Mouse (Mus musculus): ENCODE results near the gene Xrcc5. TPM values are rescaled to one million over a fixed set of nuclear protein-coding genes. Genes with fewer than 3 reads are reported as not detected.

The Xrcc5 gene
- polyA plus RNA-seq, 1 experiment from 2014 or later = 43.5 TPM

DNA sequence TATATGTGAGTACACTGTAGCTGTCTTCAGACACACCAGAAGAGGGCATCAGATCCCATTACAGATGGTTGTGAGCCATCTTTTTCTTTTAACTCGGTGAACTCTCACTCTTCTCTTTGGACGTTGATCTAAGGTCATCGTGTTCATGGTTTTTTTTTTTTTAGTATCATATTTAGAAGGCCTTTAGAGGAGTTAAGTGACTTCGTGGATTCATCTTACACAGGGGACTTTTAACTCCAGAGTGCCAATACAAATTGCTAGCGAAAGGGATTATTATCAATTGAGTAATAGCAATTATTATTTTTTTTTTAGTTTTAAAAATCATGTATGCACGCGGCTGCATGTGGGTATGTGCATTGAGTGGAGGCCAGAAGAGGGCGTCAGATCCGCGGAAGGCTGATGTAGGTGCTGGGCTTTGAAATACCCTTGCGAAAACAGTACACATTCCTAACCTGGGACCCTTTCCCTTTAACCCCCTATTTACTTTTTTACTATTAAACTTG, 491 bp upstream of the Xrcc5 start:
- H3K4me3 ChIP-seq (ENCODE audit: low read depth, low read length) = peak overlapping the region; percentile 71
- ATAC-seq (replicated peaks; ENCODE audit: low FRiP score) (peak; percentile 85), DNase-seq (ENCODE audit: low spot score) (no peak)
- H3K9me3 ChIP-seq (ENCODE audit: control insufficient read depth, low read length) = no peaks in the 10 kb centered on the region
- peaks cover 3% of the 10 kb centered on the region for H3K4me1 ChIP-seq (replicated peaks; ENCODE audit: control insufficient read depth, insufficient read depth, low read length)
- H3K27ac ChIP-seq (ENCODE audit: low read depth, low read length) = peak overlapping the region; percentile 95
- no peaks in the 10 kb centered on the region; the same call in 1 of the 2 replicates for H3K36me3 ChIP-seq (ENCODE audit: control insufficient read depth, insufficient read depth, low read length)
- no peaks in the 10 kb centered on the region for H3K27me3 ChIP-seq (replicated peaks; ENCODE audit: control insufficient read depth, insufficient read depth, low read length)
- peak overlapping the region; percentile 81 for H3K9ac ChIP-seq (ENCODE audit: low read depth, low read length)
- 3% methylated on average over 11 of the region's 11 CpGs for WGBS
- H3K4me2 ChIP-seq = peak overlapping the region; percentile 65

DNA sequence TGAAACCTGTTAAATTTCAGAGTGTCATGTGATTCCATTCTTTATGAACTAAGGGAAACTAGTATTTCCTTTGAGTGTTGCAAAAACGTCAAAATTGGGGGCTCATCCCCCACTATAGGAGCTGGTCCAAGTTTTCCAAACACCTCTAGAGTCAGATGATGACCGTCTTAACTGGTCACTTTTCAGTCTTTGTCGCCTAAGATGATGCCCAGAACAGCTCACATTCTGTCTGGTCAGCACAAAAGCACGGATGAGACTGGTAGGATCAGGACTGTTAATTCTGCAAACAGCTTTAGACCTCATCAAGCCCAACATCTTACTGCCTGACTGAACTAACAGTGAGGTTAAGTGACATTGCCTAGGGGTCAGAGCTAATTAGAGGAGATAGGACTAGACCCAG, 1.7 kb downstream of the Xrcc5 start:
- Histone ChIP-seq H3K4me1 (replicated peaks; ENCODE audit: control insufficient read depth, insufficient read depth, low read length) (peaks cover 3% of the 10 kb centered on the region), H3K9ac (ENCODE audit: low read depth, low read length) (no peak overlapping the region), H3K4me3 (ENCODE audit: low read depth, low read length) (no peak overlapping the region), H3K4me2 (no peak overlapping the region), H3K9me3 (ENCODE audit: control insufficient read depth, low read length) (no peaks in the 10 kb centered on the region), H3K27ac (ENCODE audit: low read depth, low read length) (no peak overlapping the region), H3K27me3 (replicated peaks; ENCODE audit: control insufficient read depth, insufficient read depth, low read length) (no peaks in the 10 kb centered on the region), H3K36me3 (ENCODE audit: control insufficient read depth, insufficient read depth, low read length) (peaks cover 8% of the 10 kb centered on the region; the same call in 1 of the 2 replicates)
- WGBS = 66% methylated on average over 4 of the region's 4 CpGs
- DNase-seq (ENCODE audit: low spot score) (no peak), ATAC-seq (replicated peaks; ENCODE audit: low FRiP score) (no peak)

DNA sequence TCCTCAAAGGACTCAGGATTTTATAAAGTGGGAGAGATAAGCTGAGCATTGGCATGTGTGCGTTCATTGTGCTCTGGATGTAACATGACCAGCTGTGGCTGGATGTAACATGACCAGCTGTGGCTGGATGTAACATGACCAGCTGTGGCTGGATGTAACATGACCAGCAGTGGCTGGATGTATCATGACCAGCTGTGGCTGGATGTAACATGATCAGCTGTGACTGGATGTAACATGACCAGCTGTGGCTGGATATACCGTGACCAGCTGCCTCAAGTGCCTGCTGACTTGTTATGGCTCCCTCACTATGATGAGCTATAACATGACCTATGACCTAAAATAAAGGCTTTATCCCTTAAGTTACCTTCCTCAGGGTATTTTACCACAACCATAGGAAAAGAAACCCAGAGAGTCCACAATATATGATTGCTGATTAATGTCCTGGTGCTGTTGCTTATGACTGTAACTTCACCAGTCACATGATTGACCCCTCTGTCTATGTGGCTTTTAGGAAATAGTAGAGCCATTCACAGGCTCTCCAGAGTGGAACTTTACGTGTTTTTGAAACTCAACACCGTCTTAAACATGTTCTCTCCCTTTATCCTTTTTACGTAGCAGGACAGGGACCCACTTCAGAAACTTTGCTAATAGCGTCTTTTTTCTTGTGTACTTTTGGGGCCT, 2.7 kb downstream of the Xrcc5 start:
- no peaks in the 10 kb centered on the region for H3K27me3 ChIP-seq (replicated peaks; ENCODE audit: control insufficient read depth, insufficient read depth, low read length)
- 75% methylated on average over 6 of the region's 6 CpGs for WGBS
- H3K4me1 ChIP-seq (replicated peaks; ENCODE audit: control insufficient read depth, insufficient read depth, low read length) = peaks cover 3% of the 10 kb centered on the region
- no peak overlapping the region for H3K4me3 ChIP-seq (ENCODE audit: low read depth, low read length)
- H3K27ac ChIP-seq (ENCODE audit: low read depth, low read length) = no peak overlapping the region
- H3K9me3 ChIP-seq (ENCODE audit: control insufficient read depth, low read length) = no peaks in the 10 kb centered on the region
- peaks cover 8% of the 10 kb centered on the region; the same call in 1 of the 2 replicates for H3K36me3 ChIP-seq (ENCODE audit: control insufficient read depth, insufficient read depth, low read length)
- no peak overlapping the region for H3K9ac ChIP-seq (ENCODE audit: low read depth, low read length)
- no peak for ATAC-seq (replicated peaks; ENCODE audit: low FRiP score)
- no peak overlapping the region for H3K4me2 ChIP-seq
- no peak for DNase-seq (ENCODE audit: low spot score)

DNA sequence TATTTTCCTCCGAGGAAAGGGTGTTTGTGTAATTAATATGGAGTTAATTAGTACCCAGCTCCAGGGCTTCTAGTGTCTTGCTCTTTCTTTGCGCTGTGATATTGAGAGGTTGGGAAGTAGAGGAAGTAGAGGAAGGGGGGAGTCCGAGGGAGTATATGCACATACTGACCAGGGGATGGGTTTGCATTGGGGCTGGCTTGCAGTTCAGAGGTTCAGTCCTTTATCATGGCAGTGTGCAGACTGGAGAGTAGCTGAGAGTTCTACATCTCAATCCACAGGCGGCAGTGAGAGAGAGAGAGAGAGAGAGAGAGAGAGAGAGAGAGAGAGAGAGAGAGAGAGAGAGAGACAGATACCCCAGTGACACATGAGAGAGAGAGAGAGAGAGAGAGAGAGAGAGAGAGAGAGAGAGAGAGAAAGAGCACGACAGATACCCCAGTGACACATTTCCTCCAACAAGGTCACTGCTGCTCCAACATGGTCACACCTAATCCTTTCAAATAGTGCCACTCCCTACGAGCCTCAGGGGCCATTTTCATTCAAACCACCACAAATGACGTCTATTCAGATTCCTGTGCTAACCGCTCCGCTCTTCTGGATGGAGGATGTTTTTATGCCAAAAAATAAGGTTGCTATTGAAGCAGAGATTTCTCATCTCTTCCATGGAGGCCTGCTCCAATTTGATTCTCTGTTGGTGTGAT, 5.6 kb downstream of the Xrcc5 start:
- H3K9me3 ChIP-seq (ENCODE audit: control insufficient read depth, low read length) = no peaks in the 10 kb centered on the region
- no peak for DNase-seq (ENCODE audit: low spot score)
- H3K9ac ChIP-seq (ENCODE audit: low read depth, low read length) = no peak overlapping the region
- H3K27me3 ChIP-seq (replicated peaks; ENCODE audit: control insufficient read depth, insufficient read depth, low read length) = no peaks in the 10 kb centered on the region
- H3K27ac ChIP-seq (ENCODE audit: low read depth, low read length) = no peak overlapping the region
- H3K4me2 ChIP-seq = no peak overlapping the region
- no peak for ATAC-seq (replicated peaks; ENCODE audit: low FRiP score)
- no peak overlapping the region for H3K4me3 ChIP-seq (ENCODE audit: low read depth, low read length)
- H3K4me1 ChIP-seq (replicated peaks; ENCODE audit: control insufficient read depth, insufficient read depth, low read length) = no peaks in the 10 kb centered on the region; the same call in 1 of the 2 replicates
- H3K36me3 ChIP-seq (ENCODE audit: control insufficient read depth, insufficient read depth, low read length) = peaks cover 8% of the 10 kb centered on the region; the same call in 1 of the 2 replicates
- 88% methylated on average over 9 of the region's 9 CpGs for WGBS

DNA sequence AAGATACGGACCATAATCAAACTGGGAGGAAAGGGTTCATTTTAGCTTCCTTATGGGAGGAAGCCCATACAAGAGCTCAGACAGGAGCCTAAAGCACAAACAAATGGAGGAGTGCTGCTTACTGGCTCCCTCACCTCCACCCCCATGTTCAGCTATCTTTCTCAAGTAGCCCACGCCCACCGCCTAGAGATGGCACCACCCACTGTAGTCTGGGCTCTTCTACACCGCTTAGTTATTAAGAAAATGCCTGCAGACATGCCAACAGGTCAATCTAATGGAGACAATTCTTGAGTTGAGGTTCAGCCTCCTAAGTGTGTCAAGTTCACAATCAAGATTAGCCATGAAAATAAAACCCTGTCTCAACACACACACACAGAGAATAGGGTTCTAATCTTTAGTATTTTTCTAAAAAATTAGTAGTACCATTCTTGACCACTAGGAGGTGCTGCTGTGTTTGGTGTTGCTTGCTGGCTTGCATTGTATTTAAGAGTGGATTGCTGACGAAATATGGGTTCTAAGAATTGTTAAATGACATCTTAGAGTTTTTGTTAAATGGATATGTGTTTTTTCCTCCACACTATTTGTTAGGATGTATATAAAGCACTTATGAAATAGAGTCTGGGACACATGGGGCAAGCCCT, 6.3 kb downstream of the Xrcc5 start:
- Histone ChIP-seq H3K27ac (ENCODE audit: low read depth, low read length) (no peak overlapping the region), H3K9me3 (ENCODE audit: control insufficient read depth, low read length) (no peaks in the 10 kb centered on the region), H3K9ac (ENCODE audit: low read depth, low read length) (no peak overlapping the region), H3K4me1 (replicated peaks; ENCODE audit: control insufficient read depth, insufficient read depth, low read length) (no peaks in the 10 kb centered on the region; the same call in 1 of the 2 replicates), H3K4me2 (no peak overlapping the region), H3K27me3 (replicated peaks; ENCODE audit: control insufficient read depth, insufficient read depth, low read length) (no peaks in the 10 kb centered on the region), H3K36me3 (ENCODE audit: control insufficient read depth, insufficient read depth, low read length) (peaks cover 8% of the 10 kb centered on the region; the same call in 1 of the 2 replicates), H3K4me3 (ENCODE audit: low read depth, low read length) (no peak overlapping the region)
- DNase-seq (ENCODE audit: low spot score) = no peak
- 73% methylated on average over 5 of the region's 5 CpGs for WGBS
- peak; percentile 41; the same call in 1 of the 2 replicates for ATAC-seq (replicated peaks; ENCODE audit: low FRiP score)

DNA sequence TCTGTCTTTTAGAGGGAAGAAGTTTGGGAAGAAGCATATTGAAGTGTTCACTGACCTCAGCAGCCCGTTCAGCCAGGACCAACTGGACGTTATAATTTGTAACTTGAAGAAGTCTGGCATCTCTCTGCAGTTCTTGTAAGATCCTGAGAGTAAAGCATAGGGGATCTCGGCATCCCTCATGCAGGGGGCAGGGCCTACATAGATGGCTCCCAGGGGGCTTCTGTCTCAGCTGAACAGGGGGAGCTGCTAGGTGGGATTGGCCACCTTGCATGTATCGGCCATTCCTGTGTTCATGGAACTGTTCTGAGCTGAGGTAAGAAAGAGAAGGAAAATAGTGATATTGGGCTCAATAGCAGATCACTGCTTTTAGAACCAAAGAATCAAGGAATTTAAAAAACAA, 8.2 kb downstream of the Xrcc5 start:
- H3K36me3 ChIP-seq (ENCODE audit: control insufficient read depth, insufficient read depth, low read length) = peaks cover 13% of the 10 kb centered on the region; the same call in 1 of the 2 replicates

DNA sequence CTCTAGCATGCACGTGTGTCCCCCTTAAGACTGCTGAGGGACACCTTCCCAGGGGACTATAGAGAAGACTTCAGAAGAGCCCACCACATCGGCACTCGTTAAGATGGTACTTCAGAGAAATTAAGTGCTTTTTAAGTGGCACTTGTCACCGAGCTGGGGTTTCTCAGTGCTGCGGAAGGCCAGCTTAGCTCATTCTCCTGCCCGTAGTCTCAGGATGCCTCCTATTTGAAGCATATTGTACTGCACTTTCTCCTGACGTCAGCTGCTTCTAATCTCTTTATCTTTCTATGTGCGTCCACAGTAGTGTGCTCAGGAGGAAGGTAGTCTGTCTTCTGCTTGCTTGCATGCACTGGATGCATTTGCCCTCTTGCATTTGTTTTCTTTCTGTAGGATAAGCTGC, 9.2 kb downstream of the Xrcc5 start:
- Histone ChIP-seq H3K9ac (ENCODE audit: low read depth, low read length) (no peak overlapping the region), H3K27me3 (replicated peaks; ENCODE audit: control insufficient read depth, insufficient read depth, low read length) (no peaks in the 10 kb centered on the region), H3K36me3 (ENCODE audit: control insufficient read depth, insufficient read depth, low read length) (peaks cover 16% of the 10 kb centered on the region; the same call in 1 of the 2 replicates), H3K4me2 (no peak overlapping the region), H3K27ac (ENCODE audit: low read depth, low read length) (no peak overlapping the region), H3K9me3 (ENCODE audit: control insufficient read depth, low read length) (no peaks in the 10 kb centered on the region), H3K4me1 (replicated peaks; ENCODE audit: control insufficient read depth, insufficient read depth, low read length) (no peaks in the 10 kb centered on the region), H3K4me3 (ENCODE audit: low read depth, low read length) (no peak overlapping the region)
- ATAC-seq (replicated peaks; ENCODE audit: low FRiP score) (no peak), DNase-seq (ENCODE audit: low spot score) (no peak)
- WGBS = 83% methylated on average over 8 of the region's 8 CpGs

More for the DNA sequence above, 8.2 kb downstream of the Xrcc5 start:
- 87% methylated on average over 4 of the region's 4 CpGs for WGBS
- no peaks in the 10 kb centered on the region for H3K27me3 ChIP-seq (replicated peaks; ENCODE audit: control insufficient read depth, insufficient read depth, low read length)
- H3K4me2 ChIP-seq = no peak overlapping the region
- H3K9me3 ChIP-seq (ENCODE audit: control insufficient read depth, low read length) = no peaks in the 10 kb centered on the region
- no peak overlapping the region for H3K27ac ChIP-seq (ENCODE audit: low read depth, low read length)
- H3K9ac ChIP-seq (ENCODE audit: low read depth, low read length) = no peak overlapping the region
- no peak overlapping the region for H3K4me3 ChIP-seq (ENCODE audit: low read depth, low read length)
- H3K4me1 ChIP-seq (replicated peaks; ENCODE audit: control insufficient read depth, insufficient read depth, low read length) = no peaks in the 10 kb centered on the region
- ATAC-seq (replicated peaks; ENCODE audit: low FRiP score) (no peak), DNase-seq (ENCODE audit: low spot score) (no peak)

DNA sequence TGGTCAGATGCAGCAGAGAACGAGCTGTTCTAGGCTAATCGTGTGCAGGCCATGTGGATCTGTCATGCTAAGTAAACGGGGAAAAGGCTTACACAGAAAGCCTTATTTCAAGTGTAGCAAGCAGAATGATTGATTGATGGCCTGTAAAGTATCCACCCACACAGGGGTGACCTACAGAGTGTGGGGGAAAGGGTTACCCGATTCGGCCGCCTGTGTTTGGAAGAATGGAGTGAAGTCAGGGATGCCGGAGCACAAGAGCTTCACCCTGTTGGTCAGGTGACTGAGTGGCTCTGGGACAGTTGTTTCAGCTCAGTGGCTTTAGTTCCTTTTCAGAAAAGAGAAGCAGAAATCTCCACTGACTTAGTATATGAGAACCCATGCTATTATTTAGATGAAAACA, 9.7 kb downstream of the Xrcc5 start:
- H3K36me3 ChIP-seq (ENCODE audit: control insufficient read depth, insufficient read depth, low read length) = peaks cover 16% of the 10 kb centered on the region; the same call in 1 of the 2 replicates

More for the DNA sequence above, 9.7 kb downstream of the Xrcc5 start:
- DNase-seq (ENCODE audit: low spot score) (no peak), ATAC-seq (replicated peaks; ENCODE audit: low FRiP score) (no peak)
- H3K27ac ChIP-seq (ENCODE audit: low read depth, low read length) = no peak overlapping the region
- no peak overlapping the region for H3K4me3 ChIP-seq (ENCODE audit: low read depth, low read length)
- no peak overlapping the region for H3K9ac ChIP-seq (ENCODE audit: low read depth, low read length)
- WGBS = 85% methylated on average over 7 of the region's 7 CpGs
- H3K4me1 ChIP-seq (replicated peaks; ENCODE audit: control insufficient read depth, insufficient read depth, low read length) = no peaks in the 10 kb centered on the region
- H3K4me2 ChIP-seq = no peak overlapping the region
- no peaks in the 10 kb centered on the region for H3K27me3 ChIP-seq (replicated peaks; ENCODE audit: control insufficient read depth, insufficient read depth, low read length)
- no peaks in the 10 kb centered on the region for H3K9me3 ChIP-seq (ENCODE audit: control insufficient read depth, low read length)
